Mouse (Mus musculus): ENCODE results near the gene Mrps23.
A peak's percentile ranks its signal among the peaks of the same experiment; 100 is the strongest.
"Not testable (repeated sequence)": the region's sequence is repeated elsewhere in the genome, so short reads cannot be mapped to it uniquely, and the experiment has no call there.

Mrps23 gene

DNA sequence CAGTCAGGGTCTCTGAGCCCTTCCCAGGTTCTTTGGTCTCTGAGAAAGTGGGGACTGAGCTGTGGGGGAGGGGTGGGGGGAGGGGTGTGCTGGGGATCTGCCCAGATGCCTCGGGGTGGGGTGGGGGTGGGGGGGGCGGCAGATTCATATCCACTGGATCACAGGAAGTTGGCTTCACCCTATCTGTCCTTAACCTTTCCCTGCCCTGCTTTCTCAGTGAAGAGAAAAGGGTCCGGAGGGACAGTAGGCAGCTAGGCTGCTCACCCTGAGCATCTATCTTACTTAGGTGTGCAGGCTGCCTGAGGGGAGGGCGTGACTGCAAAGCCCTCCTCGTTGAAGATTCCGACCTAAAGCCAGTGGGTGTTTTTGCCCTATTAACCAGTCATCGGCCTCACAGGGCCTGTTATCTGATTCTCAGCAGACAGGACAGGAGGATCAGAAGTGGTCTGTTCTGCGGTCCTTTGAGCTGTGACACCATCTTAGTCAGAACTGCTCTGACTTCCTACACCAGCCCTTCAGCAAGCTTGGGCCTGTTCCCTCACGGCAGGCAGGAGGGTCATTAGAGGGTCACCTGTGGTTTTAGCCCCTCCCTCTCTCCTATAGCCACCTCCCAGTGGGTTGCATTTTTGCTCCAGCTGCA lies 30.7 kb upstream of the Mrps23 start:
- no peak for DNase-seq (ENCODE audit: low read depth in 1 of 2, low spot score in 2 of 2)

DNA sequence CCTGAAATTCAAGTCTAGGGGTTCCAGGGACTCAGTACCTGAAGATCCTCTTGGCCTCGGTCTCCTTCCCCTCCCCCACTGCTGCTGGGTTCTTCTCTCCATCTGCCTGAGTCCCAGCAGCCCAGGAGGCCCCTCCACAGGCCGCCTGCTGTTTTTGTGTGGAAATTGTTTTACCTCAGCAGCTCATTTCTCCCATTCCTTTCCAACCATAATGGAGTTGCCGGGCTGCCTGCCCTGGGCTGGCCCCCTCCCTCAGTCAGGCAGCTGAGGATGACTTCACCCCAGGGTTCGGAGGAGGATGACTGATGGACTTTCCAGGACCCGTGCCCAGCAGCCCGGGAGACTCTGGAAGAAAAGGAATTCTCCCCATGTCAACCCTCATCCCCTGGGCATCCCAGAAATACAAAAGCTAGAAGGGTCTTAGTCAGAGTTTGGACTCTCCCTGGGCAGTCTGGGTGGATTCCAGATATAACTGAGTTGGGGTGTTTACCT lies 23.7 kb upstream of the Mrps23 start:
- no peak for DNase-seq (ENCODE audit: low read depth in 1 of 2, low spot score in 2 of 2)

DNA sequence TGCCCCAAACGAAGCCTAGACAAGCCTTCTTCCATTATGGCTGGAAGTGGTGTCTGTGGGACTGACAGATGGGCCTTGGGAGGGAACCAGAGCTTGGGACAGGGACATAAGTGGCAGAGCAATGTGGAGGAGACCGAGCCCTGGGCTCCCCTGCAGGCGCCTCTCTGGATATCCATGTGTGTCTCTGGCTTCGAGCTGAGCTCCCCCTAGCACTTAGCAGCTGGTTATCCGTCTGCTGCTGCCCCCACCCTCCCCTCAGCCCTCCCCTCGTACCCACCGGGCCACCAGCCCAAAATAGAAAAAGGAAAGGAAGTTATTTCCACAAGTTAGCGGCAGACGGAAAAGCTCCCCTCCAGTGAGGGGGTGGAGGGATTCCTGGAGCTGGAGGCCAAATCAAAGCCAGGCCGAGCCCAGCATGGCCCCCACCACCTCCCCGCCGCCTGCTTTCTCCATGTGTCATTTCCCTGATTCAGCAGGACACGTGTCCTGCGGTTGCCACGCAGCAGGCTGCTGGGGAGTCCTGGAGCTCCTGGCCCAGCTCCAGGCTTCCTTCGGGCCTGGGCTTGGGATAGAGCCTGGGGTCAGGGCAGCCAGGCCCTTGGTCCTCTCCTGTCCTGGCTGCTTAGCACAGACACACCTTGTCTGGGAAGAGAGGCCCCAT lies 23.1 kb upstream of the Mrps23 start:
- DNase-seq (ENCODE audit: low read depth in 1 of 2, low spot score in 2 of 2): no peak

DNA sequence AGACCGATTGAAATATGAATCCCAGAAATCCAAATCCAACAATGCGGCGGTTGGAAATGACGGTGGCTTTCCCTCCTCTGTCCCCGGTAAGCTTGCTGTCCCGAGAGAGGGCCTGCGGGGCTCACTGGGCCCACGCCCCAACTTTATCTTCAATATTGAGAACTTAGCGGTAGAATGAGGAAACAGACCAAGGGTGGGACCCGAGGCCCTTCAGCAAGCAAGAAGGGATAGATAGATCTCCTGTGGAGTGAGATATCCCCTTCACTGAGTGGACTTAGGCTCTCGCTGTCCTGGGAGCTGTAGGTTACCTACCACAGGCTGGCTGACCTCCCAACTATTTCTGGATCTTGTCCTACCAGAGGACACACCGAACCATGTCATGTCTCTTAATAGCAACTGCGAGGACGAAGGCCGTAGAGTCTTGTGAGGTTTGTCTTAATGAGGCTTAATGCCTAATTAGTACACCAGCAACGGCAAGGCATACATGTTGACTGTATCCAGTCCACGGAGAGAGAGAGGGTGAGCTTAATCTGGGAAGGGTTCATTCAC lies 19.5 kb upstream of the Mrps23 start:
- DNase-seq (ENCODE audit: low read depth in 1 of 2, low spot score in 2 of 2): no peak

- DNase-seq (ENCODE audit: low read depth in 1 of 2, low spot score in 2 of 2): no peak
These were observed 17.9 kb upstream of the Mrps23 start for GRCm38 (mm10) chr11:88186078-88186946.

DNA sequence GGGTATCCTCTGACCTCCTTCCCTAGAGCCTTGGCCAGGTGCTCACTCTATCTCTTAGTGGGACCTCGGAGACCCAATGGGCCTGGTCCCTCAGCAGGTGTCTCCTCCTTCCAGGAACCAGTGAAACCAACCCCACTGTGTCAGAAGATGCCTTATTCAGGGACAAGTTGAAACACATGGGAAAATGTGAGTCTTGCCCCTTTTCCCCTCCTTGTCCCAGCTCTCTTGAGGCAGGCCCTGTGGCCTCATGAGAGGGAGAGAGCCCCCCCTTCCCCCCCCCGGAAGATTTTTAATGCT lies 17.3 kb upstream of the Mrps23 start:
- no peak for DNase-seq (ENCODE audit: low read depth in 1 of 2, low spot score in 2 of 2)

- DNase-seq (ENCODE audit: low read depth in 1 of 2, low spot score in 2 of 2): peak; percentile 45 to 79
These were observed 16.6 kb upstream of the Mrps23 start for GRCm38 (mm10) chr11:88187417-88188133.

DNA sequence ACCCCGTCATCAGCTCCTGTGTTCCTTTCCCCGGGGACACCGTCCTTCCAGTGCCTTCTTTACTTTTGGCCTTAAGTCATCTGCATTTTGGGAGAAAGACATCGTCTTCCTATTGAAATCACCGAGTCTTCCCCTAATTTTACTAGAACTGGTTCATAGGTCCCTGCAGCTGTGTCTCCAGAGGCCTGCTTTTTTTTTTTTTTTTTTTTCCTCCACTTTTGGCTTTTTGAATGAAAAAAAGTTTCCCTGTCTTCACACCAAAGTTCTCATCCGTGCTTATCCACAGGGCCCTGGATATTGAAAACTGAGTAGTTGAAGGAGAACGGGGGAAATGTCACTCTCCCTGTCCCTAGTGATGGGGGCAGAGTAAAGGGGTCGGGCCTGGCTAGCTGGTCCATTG lies 16.0 kb upstream of the Mrps23 start:
- DNase-seq (ENCODE audit: low read depth in 1 of 2, low spot score in 2 of 2): no peak

GRCm38 (mm10) chr11:88188635-88189034 lies 15.6 kb upstream of the Mrps23 start:
- DNase-seq (ENCODE audit: low read depth in 1 of 2, low spot score in 2 of 2): no peak

GRCm38 (mm10) chr11:88192595-88192994 lies 11.6 kb upstream of the Mrps23 start:
- no peak for DNase-seq (ENCODE audit: low read depth in 1 of 2, low spot score in 2 of 2)

- DNase-seq (ENCODE audit: low read depth in 1 of 2, low spot score in 2 of 2): no peak
These were observed 10.9 kb upstream of the Mrps23 start for GRCm38 (mm10) chr11:88193098-88193823.

DNA sequence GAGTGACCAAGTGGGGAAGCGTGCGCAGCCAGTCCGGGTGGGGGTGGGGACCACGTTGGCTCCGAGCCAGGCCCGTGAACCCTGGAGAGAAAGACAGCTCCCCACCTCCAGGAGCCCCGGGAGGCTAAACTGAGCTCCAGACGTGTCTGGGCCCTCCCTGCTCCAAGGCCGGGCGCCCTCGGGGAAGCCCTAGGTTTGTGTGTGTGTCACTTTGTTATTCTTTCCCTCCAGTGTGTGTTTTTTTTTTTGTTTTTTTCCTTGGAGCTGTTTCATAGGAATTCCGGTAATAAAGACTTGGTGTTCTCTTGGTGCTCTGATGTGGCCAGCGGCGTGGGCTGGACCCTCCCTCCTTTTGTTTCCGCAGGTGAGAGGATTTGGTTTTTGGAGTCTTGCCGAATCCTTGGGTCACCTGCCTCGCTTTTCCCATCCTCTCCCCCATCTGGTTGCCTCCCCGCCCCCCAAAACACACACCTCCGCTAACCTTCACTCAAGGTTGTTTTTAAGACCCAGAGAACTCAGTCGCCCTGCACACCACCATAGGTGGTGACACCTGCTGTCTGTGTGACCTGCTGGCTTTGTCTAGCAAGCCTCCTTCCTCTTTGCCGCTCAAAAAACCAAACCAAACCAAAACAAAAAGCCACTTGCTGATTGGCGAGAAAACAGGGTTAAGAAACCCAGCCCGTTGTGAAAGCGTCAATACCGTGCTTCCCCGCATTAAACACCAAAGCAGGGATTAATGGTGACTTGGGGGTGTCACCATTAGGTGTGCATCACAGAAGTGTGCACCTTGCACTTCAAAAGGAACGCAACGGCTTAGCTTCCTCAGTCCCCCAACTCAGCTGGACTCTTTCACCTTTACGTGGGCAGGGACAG lies 10.1 kb upstream of the Mrps23 start:
- no peak for DNase-seq (ENCODE audit: low read depth in 1 of 2, low spot score in 2 of 2)

GRCm38 (mm10) chr11:88195699-88196098 lies 8.5 kb upstream of the Mrps23 start:
- not testable (repeated sequence) for DNase-seq (ENCODE audit: low read depth in 1 of 2, low spot score in 2 of 2)

DNA sequence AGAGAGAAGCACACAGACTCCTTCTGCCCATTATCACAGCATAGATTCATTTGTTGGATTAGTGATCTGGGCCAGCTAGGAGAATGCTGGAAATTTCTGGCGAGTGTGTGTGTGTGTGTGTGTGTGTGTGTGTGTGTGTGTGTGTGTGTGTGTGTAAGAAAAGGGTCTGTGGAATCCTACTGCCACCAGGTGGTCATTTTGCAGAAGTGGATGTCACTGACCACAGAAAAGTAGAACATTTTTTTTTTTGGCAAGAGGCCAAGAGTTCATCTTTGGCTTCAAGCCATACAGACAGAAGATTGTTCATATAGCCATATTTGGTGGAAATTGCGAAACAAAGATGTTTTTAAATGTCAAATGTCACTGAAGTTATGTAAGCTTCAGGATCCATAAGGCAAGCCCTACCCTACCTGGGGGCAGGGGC lies 7.0 kb upstream of the Mrps23 start:
- no peak for DNase-seq (ENCODE audit: low read depth in 1 of 2, low spot score in 2 of 2)

GRCm38 (mm10) chr11:88198223-88198622 lies 6.0 kb upstream of the Mrps23 start:
- DNase-seq (ENCODE audit: low read depth in 1 of 2, low spot score in 2 of 2): no peak

GRCm38 (mm10) chr11:88201172-88201571 lies 3.0 kb upstream of the Mrps23 start:
- no peak for DNase-seq (ENCODE audit: low read depth in 1 of 2, low spot score in 2 of 2)

GRCm38 (mm10) chr11:88202077-88202476 lies 2.1 kb upstream of the Mrps23 start:
- no peak for DNase-seq (ENCODE audit: low read depth in 1 of 2, low spot score in 2 of 2)

DNA sequence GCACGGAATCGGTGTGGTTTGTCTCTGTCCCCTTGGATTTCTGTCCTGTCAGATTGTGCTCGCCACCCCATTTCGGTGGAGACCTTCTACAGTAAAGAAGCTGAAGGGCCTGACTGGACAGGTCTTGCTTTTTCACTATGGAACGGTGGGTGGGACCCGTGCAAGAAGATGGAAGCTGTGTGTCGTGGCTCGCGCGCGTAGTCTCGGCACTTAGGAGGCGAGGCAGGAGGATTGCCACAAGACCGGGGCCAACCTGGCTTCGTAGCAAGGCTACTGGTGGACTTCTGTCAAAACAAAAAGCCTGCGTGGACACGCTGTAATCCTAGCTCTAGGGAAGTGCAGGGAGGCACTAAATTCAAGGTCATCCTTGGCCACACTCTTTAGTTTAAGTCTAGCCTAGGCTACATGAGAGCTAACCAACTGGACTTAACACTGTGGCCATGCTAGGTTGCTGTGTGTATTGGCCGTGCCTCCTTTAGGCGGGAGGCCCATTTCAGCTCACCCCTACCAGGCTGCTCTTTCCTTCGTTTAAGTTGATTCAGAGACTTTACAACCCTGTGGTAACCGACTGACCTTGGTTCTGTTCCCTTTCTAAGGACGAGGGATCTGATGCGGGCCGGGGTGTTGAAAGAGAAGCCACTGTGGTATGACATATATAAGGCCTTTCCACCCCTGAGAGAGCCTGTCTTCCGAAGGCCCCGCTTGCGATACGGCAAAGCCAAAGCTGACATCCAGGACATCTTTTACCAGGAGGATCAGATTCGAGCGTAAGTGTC lies 593 bp downstream of the Mrps23 start:
- DNase-seq (ENCODE audit: low read depth in 1 of 2, low spot score in 2 of 2): no peak

DNA sequence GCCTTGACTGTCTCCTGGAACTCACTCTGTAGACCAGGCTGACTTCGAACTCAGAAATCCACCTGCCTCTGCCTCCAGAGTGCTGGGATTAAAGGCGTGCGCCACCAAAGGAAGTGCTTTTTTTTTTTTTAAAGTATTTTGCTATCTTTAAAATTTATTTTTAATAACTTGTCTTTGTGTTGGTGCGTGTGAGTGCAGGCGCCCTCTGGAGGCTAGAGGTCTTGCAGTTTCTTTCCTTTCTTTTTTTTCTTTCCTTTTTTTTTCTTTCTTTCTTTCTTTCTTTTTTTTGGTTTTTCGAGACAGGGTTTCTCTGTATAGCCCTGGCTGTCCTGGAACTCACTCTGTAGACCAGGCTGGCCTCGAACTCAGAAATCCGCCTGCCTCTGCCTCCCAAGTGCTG lies 2.4 kb downstream of the Mrps23 start:
- not testable (repeated sequence) for DNase-seq (ENCODE audit: low read depth in 1 of 2, low spot score in 2 of 2)

Measured in monocyte, adult 2 months (primary cell).